Mouse (Mus musculus): Measurements from ENCODE around the gene Olfr573-ps1. TPM values are rescaled to one million over a fixed set of nuclear protein-coding genes. Genes with fewer than 3 reads are reported as not detected.

Gene Olfr573-ps1
- not detected in 2 replicates for total RNA-seq (2014; fragmentation: Nextera tagmentation)
- not detected in 2 replicates for total RNA-seq (2017)

GRCm38 (mm10) chr7:102942475-102942874, at the start of gene Olfr573-ps1:
TSS of gene Olfr573-ps1 (minus strand) at chr7:102942575.
- ATAC-seq (replicated peaks; ENCODE audit: low FRiP score, low TSS enrichment, poor library complexity, severe bottlenecking) = no peak

DNA sequence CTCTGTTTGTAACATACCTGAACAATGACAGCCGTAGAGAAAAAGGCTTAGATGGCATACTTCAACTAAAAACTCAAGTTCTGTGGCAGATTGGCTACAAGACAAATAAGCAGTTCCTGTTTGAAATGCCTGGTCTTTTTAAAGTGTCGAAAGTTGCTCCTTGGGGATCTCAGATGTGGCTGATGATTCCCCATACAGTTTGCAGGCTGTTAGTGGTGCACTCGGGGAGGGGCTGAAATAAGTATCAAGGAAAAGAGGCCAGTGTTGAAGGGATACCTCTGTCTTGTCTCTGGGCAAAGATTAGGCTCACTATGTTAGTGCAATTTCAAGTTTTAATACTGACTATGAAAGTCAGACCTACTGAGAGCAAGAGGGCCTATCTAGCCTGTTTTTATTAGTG, 46.8 kb upstream of the Olfr573-ps1 start, which contains the start of gene Olfr578:
Gene Olfr578, minus strand, starts transcription at position 101 of the 400 bp plus-strand sequence.
- ATAC-seq (replicated peaks; ENCODE audit: low FRiP score, low TSS enrichment, poor library complexity, severe bottlenecking) = no peak

GRCm38 (mm10) chr7:102975843-102976242, 33.5 kb upstream of the Olfr573-ps1 start, which contains the start of gene Olfr577:
TSS of gene Olfr577 (minus strand) at chr7:102975943.
- no peak for ATAC-seq (replicated peaks; ENCODE audit: low FRiP score, low TSS enrichment, poor library complexity, severe bottlenecking)

DNA sequence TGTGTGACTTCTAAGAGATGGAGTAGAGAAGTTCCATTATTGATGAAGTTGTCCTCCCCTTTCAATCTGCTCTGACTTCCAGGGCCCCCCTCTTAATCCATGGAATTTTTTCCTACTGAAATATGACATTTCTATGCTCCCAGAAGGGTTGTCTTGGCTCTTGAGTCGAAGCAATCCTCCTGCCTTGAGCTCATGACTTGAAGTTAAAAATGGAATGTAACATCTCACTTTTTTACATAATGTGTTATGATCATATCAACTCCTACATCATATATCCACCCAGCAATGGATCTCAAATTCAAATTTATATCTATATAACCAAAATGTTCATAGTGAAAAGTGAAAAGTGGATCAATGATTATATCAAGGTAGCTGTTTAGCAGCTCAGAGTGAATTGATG, 32.0 kb upstream of the Olfr573-ps1 start:
- ATAC-seq (replicated peaks; ENCODE audit: low FRiP score, low TSS enrichment, poor library complexity, severe bottlenecking) = no peak

DNA sequence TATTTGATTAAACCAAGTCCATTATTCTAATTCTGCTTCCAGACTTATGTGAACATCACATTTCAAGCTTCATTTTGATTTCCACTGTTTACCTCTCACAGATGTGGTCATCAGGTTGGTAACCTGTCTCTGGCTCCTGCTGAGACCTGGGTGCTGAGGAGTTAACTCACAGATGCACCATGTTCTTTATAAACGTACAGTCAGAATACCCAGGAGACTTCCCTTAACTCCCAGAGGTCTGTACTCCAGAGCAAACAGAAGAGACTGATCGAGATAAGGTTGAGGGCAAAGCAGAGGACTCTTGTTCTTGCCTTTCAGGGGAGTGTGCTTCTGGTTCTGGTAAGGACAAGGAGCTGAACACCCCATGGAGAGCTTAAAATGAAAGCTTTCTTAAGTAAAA, 20.0 kb upstream of the Olfr573-ps1 start, which contains the start of gene Olfr576:
Gene Olfr576, plus strand, starts transcription at position 301 of the 400 bp plus-strand sequence.
- ATAC-seq (replicated peaks; ENCODE audit: low FRiP score, low TSS enrichment, poor library complexity, severe bottlenecking) = no peak

DNA sequence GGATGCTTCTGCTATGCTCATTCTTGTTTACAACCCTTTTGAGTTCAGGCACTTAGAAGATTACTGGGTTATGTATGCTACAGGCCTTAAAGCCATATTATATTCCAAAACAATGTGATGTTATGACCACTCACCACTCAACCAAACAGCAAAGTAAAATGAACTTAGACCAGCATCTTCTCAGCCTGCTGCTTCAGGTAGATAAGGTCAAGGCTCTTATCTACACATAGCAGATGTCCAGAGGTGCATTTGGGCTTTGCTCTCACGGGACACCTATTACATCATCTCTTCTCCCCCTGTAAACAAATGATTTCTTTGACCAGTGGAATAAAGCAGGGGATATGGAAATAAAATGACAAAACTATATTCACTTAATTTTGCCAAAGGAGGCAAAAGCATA, 16.2 kb upstream of the Olfr573-ps1 start, which contains the start of gene Olfr575:
Gene Olfr575, minus strand, starts transcription at position 183 of the 400 bp plus-strand sequence.
- no peak for ATAC-seq (replicated peaks; ENCODE audit: low FRiP score, low TSS enrichment, poor library complexity, severe bottlenecking)

- ATAC-seq (replicated peaks; ENCODE audit: low FRiP score, low TSS enrichment, poor library complexity, severe bottlenecking) = no peak
These were observed 15.8 kb upstream of the Olfr573-ps1 start for GRCm38 (mm10) chr7:102958137-102958536.

DNA sequence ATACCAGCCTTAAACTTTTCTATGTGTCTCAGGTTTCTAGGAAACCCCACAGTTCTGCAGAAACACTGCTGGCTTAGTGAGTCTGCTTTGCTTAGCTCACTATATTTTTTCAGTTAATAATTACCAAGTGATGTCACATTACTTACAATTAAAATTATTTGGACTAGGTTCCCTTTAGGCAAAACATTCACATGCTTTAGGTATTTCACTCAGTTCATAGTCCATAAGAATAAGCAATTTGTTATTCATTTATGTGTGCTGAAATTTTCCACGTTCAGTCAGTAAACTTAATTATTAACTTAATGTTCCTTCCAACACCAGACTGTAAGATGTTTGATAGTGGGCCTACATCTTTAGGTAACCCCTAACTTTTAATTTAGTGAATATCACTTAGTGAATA, 8.4 kb upstream of the Olfr573-ps1 start:
- no peak for ATAC-seq (replicated peaks; ENCODE audit: low FRiP score, low TSS enrichment, poor library complexity, severe bottlenecking)

DNA sequence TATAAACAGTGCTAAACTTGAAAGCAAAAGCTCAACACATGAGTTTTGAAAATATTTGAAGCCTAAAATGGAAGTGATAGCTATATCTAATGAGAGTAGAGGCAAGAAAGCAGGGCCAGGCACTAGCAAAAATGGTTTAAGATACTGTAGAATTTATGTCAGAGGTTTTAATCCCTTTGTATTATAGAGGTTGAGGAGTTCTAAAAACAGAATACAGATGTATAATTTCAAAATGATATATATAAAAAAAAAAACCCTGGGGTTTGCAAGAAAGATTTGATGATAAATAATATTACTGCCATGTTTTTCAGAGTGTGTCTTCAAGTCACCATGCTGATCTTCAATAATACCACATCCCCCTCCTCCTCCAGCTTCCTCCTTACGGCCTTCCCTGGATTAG, 5.8 kb upstream of the Olfr573-ps1 start, which contains the start of gene Olfr574:
Gene Olfr574, plus strand, starts transcription at position 301 of the 400 bp plus-strand sequence.
- no peak for ATAC-seq (replicated peaks; ENCODE audit: low FRiP score, low TSS enrichment, poor library complexity, severe bottlenecking)

DNA sequence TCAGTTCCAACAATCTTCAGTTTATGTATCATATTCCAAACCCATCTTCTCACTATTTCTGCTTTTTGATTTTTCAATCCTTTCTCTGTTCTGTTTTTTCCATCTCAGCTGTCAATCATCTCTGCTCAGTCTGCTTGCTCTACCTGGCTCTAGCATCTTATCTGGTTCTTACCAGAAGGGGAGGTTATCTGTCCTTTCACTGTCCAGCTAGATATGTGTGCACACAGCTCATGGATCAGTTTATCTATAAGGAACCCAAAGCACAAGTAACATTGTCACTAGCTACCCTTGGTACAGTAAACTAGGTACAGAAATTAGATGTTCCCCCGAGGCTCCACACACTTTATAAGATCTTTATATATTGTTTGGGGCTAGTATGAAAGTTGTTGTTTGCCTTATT, 1.0 kb upstream of the Olfr573-ps1 start:
- no peak for ATAC-seq (replicated peaks; ENCODE audit: low FRiP score, low TSS enrichment, poor library complexity, severe bottlenecking)

DNA sequence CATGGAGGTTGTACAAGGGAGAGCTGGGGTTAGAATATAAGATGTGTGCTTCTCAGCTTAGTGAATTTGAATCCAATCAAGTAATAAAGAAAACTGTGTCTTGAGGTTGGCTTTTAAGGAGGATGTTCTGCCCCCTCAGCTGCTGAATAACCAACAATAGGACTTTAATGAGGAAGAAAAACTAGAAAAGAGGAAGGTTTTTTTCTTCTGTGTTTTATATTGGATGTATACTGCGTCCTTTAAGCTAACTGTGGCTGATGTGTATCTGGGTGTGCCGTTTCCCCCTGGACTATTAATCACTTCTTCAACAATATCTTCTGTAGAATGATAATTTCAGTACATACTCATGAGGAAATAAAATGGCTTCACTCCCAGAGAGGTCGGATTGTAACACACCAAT, 15.3 kb downstream of the Olfr573-ps1 start:
- ATAC-seq (replicated peaks; ENCODE audit: low FRiP score, low TSS enrichment, poor library complexity, severe bottlenecking) = no peak

GRCm38 (mm10) chr7:102924109-102924508, 18.3 kb downstream of the Olfr573-ps1 start, which contains the start of gene Olfr572:
TSS of gene Olfr572 (plus strand) at chr7:102924409.
- no peak for ATAC-seq (replicated peaks; ENCODE audit: low FRiP score, low TSS enrichment, poor library complexity, severe bottlenecking)

DNA sequence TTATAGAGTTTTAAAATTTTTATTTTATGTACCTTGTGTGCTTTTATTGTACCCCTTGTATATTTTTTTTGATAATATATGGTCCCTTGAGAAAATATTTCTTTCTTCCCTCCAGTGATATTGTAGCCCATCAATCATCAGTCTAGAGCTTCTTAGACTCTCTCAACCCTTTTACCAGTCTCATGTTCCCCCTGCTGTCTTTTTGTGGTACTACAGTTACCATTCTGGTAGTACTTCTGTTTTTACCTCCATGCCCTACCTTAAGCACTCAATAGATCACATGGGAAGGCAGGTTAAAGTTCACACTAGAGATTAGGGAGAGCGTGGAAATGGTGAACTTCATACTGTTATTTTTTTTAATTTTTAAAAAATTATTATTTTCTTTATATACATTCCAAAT, 22.7 kb downstream of the Olfr573-ps1 start:
- peak; percentile 91 for ATAC-seq (replicated peaks; ENCODE audit: low FRiP score, low TSS enrichment, poor library complexity, severe bottlenecking)

- no peak for ATAC-seq (replicated peaks; ENCODE audit: low FRiP score, low TSS enrichment, poor library complexity, severe bottlenecking)
These were observed 25.1 kb downstream of the Olfr573-ps1 start, which contains the start of gene Olfr571 for GRCm38 (mm10) chr7:102917032-102917875. TSS of gene Olfr571 (minus strand) at chr7:102917536.

GRCm38 (mm10) chr7:102916405-102916804, 26.0 kb downstream of the Olfr573-ps1 start:
- no peak for ATAC-seq (replicated peaks; ENCODE audit: low FRiP score, low TSS enrichment, poor library complexity, severe bottlenecking)

GRCm38 (mm10) chr7:102915261-102915660, 27.1 kb downstream of the Olfr573-ps1 start:
- ATAC-seq (replicated peaks; ENCODE audit: low FRiP score, low TSS enrichment, poor library complexity, severe bottlenecking) = no peak

Other genes with a start within 250 kb of the Olfr573-ps1 start
- not detected in 2 replicates for gene Olfr557, start 246.7 kb downstream of the Olfr573-ps1 start, total RNA-seq (2014; fragmentation: Nextera tagmentation)
- gene Olfr557, start 246.7 kb downstream of the Olfr573-ps1 start, total RNA-seq (2017) = not detected in 2 replicates
- not detected in 2 replicates for gene Olfr558, start 240.4 kb downstream of the Olfr573-ps1 start, total RNA-seq (2014; fragmentation: Nextera tagmentation)
- not detected in 2 replicates for gene Olfr558, start 240.4 kb downstream of the Olfr573-ps1 start, total RNA-seq (2017)
- not detected in 2 replicates for gene Olfr33, start 223.5 kb downstream of the Olfr573-ps1 start, total RNA-seq (2014; fragmentation: Nextera tagmentation)
- gene Olfr33, start 223.5 kb downstream of the Olfr573-ps1 start, total RNA-seq (2017) = not detected in 2 replicates
- not detected in 2 replicates for gene Olfr559, start 215.1 kb downstream of the Olfr573-ps1 start, total RNA-seq (2014; fragmentation: Nextera tagmentation)
- gene Olfr559, start 215.1 kb downstream of the Olfr573-ps1 start, total RNA-seq (2017) = not detected in 2 replicates
- not detected in 2 replicates for gene Olfr560, start 183.2 kb downstream of the Olfr573-ps1 start, total RNA-seq (2014; fragmentation: Nextera tagmentation)
- not detected in 2 replicates for gene Olfr560, start 183.2 kb downstream of the Olfr573-ps1 start, total RNA-seq (2017)
- not detected in 2 replicates for gene Olfr78, start 183.1 kb downstream of the Olfr573-ps1 start, total RNA-seq (2014; fragmentation: Nextera tagmentation)
- gene Olfr78, start 183.1 kb downstream of the Olfr573-ps1 start, total RNA-seq (2017) = not detected in 2 replicates
- not detected in 2 replicates for gene Olfr561, start 171.4 kb downstream of the Olfr573-ps1 start, total RNA-seq (2014; fragmentation: Nextera tagmentation)
- not detected in 2 replicates for gene Olfr561, start 171.4 kb downstream of the Olfr573-ps1 start, total RNA-seq (2017)
- gene Olfr564, start 139.1 kb downstream of the Olfr573-ps1 start, total RNA-seq (2014; fragmentation: Nextera tagmentation) = not detected in 2 replicates
- not detected in 2 replicates for gene Olfr564, start 139.1 kb downstream of the Olfr573-ps1 start, total RNA-seq (2017)
- gene Olfr566, start 83.8 kb downstream of the Olfr573-ps1 start, total RNA-seq (2014; fragmentation: Nextera tagmentation) = not detected in 2 replicates
- not detected in 2 replicates for gene Olfr566, start 83.8 kb downstream of the Olfr573-ps1 start, total RNA-seq (2017)
- gene Olfr568, start 65.5 kb downstream of the Olfr573-ps1 start, total RNA-seq (2014; fragmentation: Nextera tagmentation) = not detected in 2 replicates
- not detected in 2 replicates for gene Olfr568, start 65.5 kb downstream of the Olfr573-ps1 start, total RNA-seq (2017)
- not detected in 2 replicates for gene Olfr569, start 51.7 kb downstream of the Olfr573-ps1 start, total RNA-seq (2014; fragmentation: Nextera tagmentation)
- not detected in 2 replicates for gene Olfr569, start 51.7 kb downstream of the Olfr573-ps1 start, total RNA-seq (2017)
- not detected in 2 replicates for gene Olfr570, start 48.0 kb downstream of the Olfr573-ps1 start, total RNA-seq (2014; fragmentation: Nextera tagmentation)
- not detected in 2 replicates for gene Olfr570, start 48.0 kb downstream of the Olfr573-ps1 start, total RNA-seq (2017)
- not detected in 2 replicates for gene Olfr571, start 25.0 kb downstream of the Olfr573-ps1 start, total RNA-seq (2014; fragmentation: Nextera tagmentation)
- gene Olfr571, start 25.0 kb downstream of the Olfr573-ps1 start, total RNA-seq (2017) = not detected in 2 replicates
- gene Olfr572, start 18.2 kb downstream of the Olfr573-ps1 start, total RNA-seq (2014; fragmentation: Nextera tagmentation) = not detected in 2 replicates
- not detected in 2 replicates for gene Olfr572, start 18.2 kb downstream of the Olfr573-ps1 start, total RNA-seq (2017)
- not detected in 2 replicates for gene Olfr574, start 5.9 kb upstream of the Olfr573-ps1 start, total RNA-seq (2014; fragmentation: Nextera tagmentation)
- not detected in 2 replicates for gene Olfr574, start 5.9 kb upstream of the Olfr573-ps1 start, total RNA-seq (2017)
- not detected in 2 replicates for gene Olfr575, start 16.2 kb upstream of the Olfr573-ps1 start, total RNA-seq (2014; fragmentation: Nextera tagmentation)
- not detected in 2 replicates for gene Olfr575, start 16.2 kb upstream of the Olfr573-ps1 start, total RNA-seq (2017)
- gene Olfr576, start 20.1 kb upstream of the Olfr573-ps1 start, total RNA-seq (2014; fragmentation: Nextera tagmentation) = not detected in 2 replicates
- gene Olfr576, start 20.1 kb upstream of the Olfr573-ps1 start, total RNA-seq (2017) = not detected in 2 replicates
- not detected in 2 replicates for gene Olfr577, start 33.4 kb upstream of the Olfr573-ps1 start, total RNA-seq (2014; fragmentation: Nextera tagmentation)
- gene Olfr577, start 33.4 kb upstream of the Olfr573-ps1 start, total RNA-seq (2017) = not detected in 2 replicates
- gene Olfr578, start 46.7 kb upstream of the Olfr573-ps1 start, total RNA-seq (2014; fragmentation: Nextera tagmentation) = not detected in 2 replicates
- not detected in 2 replicates for gene Olfr578, start 46.7 kb upstream of the Olfr573-ps1 start, total RNA-seq (2017)
- not detected in 2 replicates for gene Olfr582, start 95.4 kb upstream of the Olfr573-ps1 start, total RNA-seq (2014; fragmentation: Nextera tagmentation)
- gene Olfr582, start 95.4 kb upstream of the Olfr573-ps1 start, total RNA-seq (2017) = not detected in 2 replicates
- not detected in 2 replicates for gene Olfr583, start 108.7 kb upstream of the Olfr573-ps1 start, total RNA-seq (2014; fragmentation: Nextera tagmentation)
- gene Olfr583, start 108.7 kb upstream of the Olfr573-ps1 start, total RNA-seq (2017) = not detected in 2 replicates
- not detected in 2 replicates for gene Olfr584, start 139.3 kb upstream of the Olfr573-ps1 start, total RNA-seq (2014; fragmentation: Nextera tagmentation)
- not detected in 2 replicates for gene Olfr584, start 139.3 kb upstream of the Olfr573-ps1 start, total RNA-seq (2017)
- not detected in 2 replicates for gene Olfr585, start 155.1 kb upstream of the Olfr573-ps1 start, total RNA-seq (2014; fragmentation: Nextera tagmentation)
- gene Olfr585, start 155.1 kb upstream of the Olfr573-ps1 start, total RNA-seq (2017) = not detected in 2 replicates
- gene Olfr586, start 183.1 kb upstream of the Olfr573-ps1 start, total RNA-seq (2014; fragmentation: Nextera tagmentation) = not detected in 2 replicates
- gene Olfr586, start 183.1 kb upstream of the Olfr573-ps1 start, total RNA-seq (2017) = not detected in 2 replicates
- not detected in 2 replicates for gene Olfr588-ps1, start 198.3 kb upstream of the Olfr573-ps1 start, total RNA-seq (2014; fragmentation: Nextera tagmentation)
- gene Olfr588-ps1, start 198.3 kb upstream of the Olfr573-ps1 start, total RNA-seq (2017) = not detected in 2 replicates
- not detected in 2 replicates for gene Olfr589, start 213.8 kb upstream of the Olfr573-ps1 start, total RNA-seq (2014; fragmentation: Nextera tagmentation)
- gene Olfr589, start 213.8 kb upstream of the Olfr573-ps1 start, total RNA-seq (2017) = not detected in 2 replicates
- gene Olfr591, start 235.8 kb upstream of the Olfr573-ps1 start, total RNA-seq (2014; fragmentation: Nextera tagmentation) = not detected in 2 replicates
- gene Olfr591, start 235.8 kb upstream of the Olfr573-ps1 start, total RNA-seq (2017) = not detected in 2 replicates
- gene Olfr592, start 242.2 kb upstream of the Olfr573-ps1 start, total RNA-seq (2014; fragmentation: Nextera tagmentation) = not detected in 2 replicates
- not detected in 2 replicates for gene Olfr592, start 242.2 kb upstream of the Olfr573-ps1 start, total RNA-seq (2017)

Data from megakaryocyte-erythroid progenitor cell, adult 5-6 weeks (primary cell).